In the genomic region with DNA sequence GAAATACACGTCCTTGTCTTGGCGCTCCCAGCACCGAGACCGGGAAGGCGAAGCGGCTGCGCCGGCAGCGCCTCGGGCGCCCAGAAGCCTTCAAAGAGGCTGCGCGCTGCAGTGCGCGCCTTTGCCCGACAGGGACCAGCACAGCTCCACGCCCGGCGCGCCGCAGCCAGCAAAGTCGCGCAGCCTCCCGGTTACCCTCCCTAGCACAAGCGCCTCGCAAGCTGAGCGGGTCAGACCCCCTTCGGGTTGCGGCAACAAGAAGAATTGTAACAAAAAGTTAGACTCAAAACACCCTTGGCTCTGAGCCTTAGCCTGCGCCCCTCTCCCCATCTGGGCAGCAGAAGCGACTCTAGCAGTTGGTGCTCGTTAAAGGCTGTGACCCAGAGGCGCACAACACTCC, we compare ENCODE assay signal across 8 mouse cellular contexts. TPM values are rescaled to one million over a fixed set of nuclear protein-coding genes. Genes with fewer than 3 reads are reported as not detected.
DNase-seq lines count a peak whose midpoint lies in the region; ATAC-seq and TF ChIP-seq lines count a peak whose summit lies in the region.

No protein-coding gene starts in this region.

- peak; percentile 65 to 70 for DNase-seq in adrenal gland, adult 18-20 months (ENCODE audit: low spot score in 2 of 2)
- peak; percentile 60 for DNase-seq in gastrocnemius, postnatal 25 days
- DNase-seq in limb, embryonic 11.5 days (ENCODE audit: low spot score): peak; percentile 90
- DNase-seq in skeletal muscle tissue, adult 2 months (ENCODE audit: low read depth, low spot score): peak; percentile 39

- no peak overlapping the region for H3K27ac ChIP-seq in cortical plate, adult 2 months (ENCODE audit: insufficient read depth, low read length)
- peak overlapping the region; percentile 72 for H3K27ac ChIP-seq in limb, embryonic 11.5 days (replicated peaks; ENCODE audit: low read depth, low read length)
- H3K27ac ChIP-seq in midbrain, embryonic 12.5 days (replicated peaks): peak overlapping the region; percentile 73

- H3K9ac ChIP-seq in limb, embryonic 11.5 days (ENCODE audit: low read length): peak overlapping the region; percentile 89
- peak overlapping the region; percentile 87 for H3K9ac ChIP-seq in midbrain, embryonic 12.5 days (replicated peaks)

- ATAC-seq in inflammation-experienced regulatory T-cells, adult 6 months: peak; percentile 41
- peak; percentile 51; the same call in 1 of the 2 replicates for ATAC-seq in limb, embryonic 11.5 days (ENCODE audit: insufficient number of reproducible peaks, low FRiP score, low TSS enrichment, low read depth)
- ATAC-seq in midbrain, embryonic 12.5 days (ENCODE audit: low FRiP score, low read depth): peak; percentile 45
- no peak for ATAC-seq in erythroid progenitor cell, adult 5-6 weeks (replicated peaks; ENCODE audit: low FRiP score, poor library complexity, severe bottlenecking)

- no peaks in the 10 kb centered on the region for H3K9me3 ChIP-seq in limb, embryonic 11.5 days (ENCODE audit: control insufficient read depth, low read length)
- no peaks in the 10 kb centered on the region for H3K9me3 ChIP-seq in midbrain, embryonic 12.5 days

- peak; percentile 46; the same call in 1 of the 2 replicates for TF ChIP-seq CTCF in cortical plate, adult 2 months (IDR thresholded peaks at IDR 0.05; ENCODE audit: extremely low read depth, insufficient read depth, low read length)

- no peaks in the 10 kb centered on the region for H3K4me1 ChIP-seq in cortical plate, adult 2 months (ENCODE audit: control insufficient read depth, insufficient read depth, low read length)
- H3K4me1 ChIP-seq in limb, embryonic 11.5 days (ENCODE audit: control insufficient read depth, insufficient read depth, low read length): peaks cover 37% of the 10 kb centered on the region
- H3K4me1 ChIP-seq in midbrain, embryonic 12.5 days: peaks cover 67% of the 10 kb centered on the region

- H3K4me2 ChIP-seq in limb, embryonic 11.5 days (ENCODE audit: low read depth, severe bottlenecking): peak overlapping the region; percentile 82
- H3K4me2 ChIP-seq in midbrain, embryonic 12.5 days (replicated peaks): peak overlapping the region; percentile 84

- peak overlapping the region; percentile 29; the same call in 1 of the 2 replicates for H3K4me3 ChIP-seq in cortical plate, adult 2 months (ENCODE audit: insufficient read depth, low read length)
- peak overlapping the region; percentile 79 for H3K4me3 ChIP-seq in limb, embryonic 11.5 days (ENCODE audit: low read depth, low read length)
- H3K4me3 ChIP-seq in midbrain, embryonic 12.5 days: peak overlapping the region; percentile 85

- TF ChIP-seq POLR2A in cortical plate, adult 2 months (IDR thresholded peaks at IDR 0.05; ENCODE audit: extremely low read depth, insufficient read depth, low read length): no peak

- H3K36me3 ChIP-seq in limb, embryonic 11.5 days (ENCODE audit: control insufficient read depth, insufficient read depth, low read length): no peaks in the 10 kb centered on the region
- H3K36me3 ChIP-seq in midbrain, embryonic 12.5 days: no peaks in the 10 kb centered on the region

- WGBS in limb, embryonic 11.5 days: under 1% methylated on average over 33 of the region's 33 CpGs
- under 1% methylated on average over 32 of the region's 33 CpGs for WGBS in midbrain, embryonic 12.5 days

- H3K27me3 ChIP-seq in limb, embryonic 11.5 days (ENCODE audit: control insufficient read depth, insufficient read depth, low read length): peaks cover 22% of the 10 kb centered on the region
- peaks cover 57% of the 10 kb centered on the region for H3K27me3 ChIP-seq in midbrain, embryonic 12.5 days

RNA-seq across cellular contexts. Expression of a gene that starts 1.6 kb away (rescaled TPM):
- total RNA-seq in adrenal gland, adult 18-20 months (2021): 1 to 10 TPM; 1.8 to 2.7 TPM
- 0.59 and 0.65 TPM in 2 replicates for polyA plus RNA-seq in cortical plate, adult 2 months (2012; rRNA removed)
- under 1 TPM; 0.49 to 0.67 TPM for total RNA-seq in gastrocnemius, postnatal 25 days (2021)
- 1 to 10 TPM; 3.8 to 5.8 (median 3.8) TPM for polyA plus RNA-seq in inflammation-experienced regulatory T-cells, adult 6 months (2017; shearing (Covaris generic))
- polyA plus RNA-seq in limb, embryonic 11.5 days (2014; fragmentation: Nextera tagmentation; extraction: Ambion mirVana): 27.1 and 30.4 TPM in 2 replicates
- 20.1 and 22.0 TPM in 2 replicates for polyA plus RNA-seq in midbrain, embryonic 12.5 days (2016; fragmentation: Nextera tagmentation; extraction: Ambion mirVana)
- total RNA-seq in erythroid progenitor cell, adult 5-6 weeks (2015; ENCODE audit: low replicate concordance): not detected in 2 replicates
- 0.77 TPM in 1 of 2 replicates, not detected in the other for total RNA-seq in erythroid progenitor cell, adult 5-6 weeks (2017; ENCODE audit: low replicate concordance)

Comparison
In these comparisons a context has a peak if more than half of its experiments do, and no peak if none do; other contexts are left out.
1. DNase-seq: peak in every context shown above with its lines; median percentile 90 in limb, embryonic 11.5 days; 68 in adrenal gland, adult 18-20 months; 60 in gastrocnemius, postnatal 25 days; 39 in skeletal muscle tissue, adult 2 months.
2. H3K4me3 ChIP-seq: peak in every context shown above with its lines; median percentile 85 in midbrain, embryonic 12.5 days; 79 in limb, embryonic 11.5 days; 29 in cortical plate, adult 2 months.